Mouse (Mus musculus) spleen, adult 12 weeks (tissue): Measurements from ENCODE around the gene Iffo2.

Source experiments
- DNase-seq: peaks from one replicate; pipeline ENCODE4 v3.0.0; 2022; ENCODE audit warnings: low spot score

The Iffo2 gene

GRCm38 (mm10) chr4:139640775-139641174, 110.4 kb downstream of the Iffo2 start:
- no peak for DNase-seq

GRCm38 (mm10) chr4:139641829-139642425, 111.6 kb downstream of the Iffo2 start:
- DNase-seq = no peak

DNA sequence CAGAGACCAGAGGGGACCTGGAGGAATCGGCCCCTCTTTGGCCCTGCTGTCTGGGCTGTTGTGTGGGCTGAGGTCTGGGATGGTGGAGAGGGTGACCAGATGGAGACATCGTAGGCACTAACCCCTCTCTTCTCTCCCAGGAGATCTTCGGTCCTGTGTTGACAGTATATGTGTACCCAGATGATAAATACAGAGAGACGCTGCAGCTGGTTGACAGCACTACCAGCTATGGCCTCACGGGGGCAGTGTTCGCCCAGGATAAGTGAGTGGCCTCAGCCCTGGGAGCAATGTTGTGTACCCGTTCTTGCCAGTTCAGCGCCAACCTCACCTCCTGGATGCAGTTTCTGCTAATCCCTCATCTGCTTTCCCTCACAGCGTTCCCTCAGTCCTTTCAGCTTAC, 113.6 kb downstream of the Iffo2 start:
- DNase-seq = peak; percentile 53

DNA sequence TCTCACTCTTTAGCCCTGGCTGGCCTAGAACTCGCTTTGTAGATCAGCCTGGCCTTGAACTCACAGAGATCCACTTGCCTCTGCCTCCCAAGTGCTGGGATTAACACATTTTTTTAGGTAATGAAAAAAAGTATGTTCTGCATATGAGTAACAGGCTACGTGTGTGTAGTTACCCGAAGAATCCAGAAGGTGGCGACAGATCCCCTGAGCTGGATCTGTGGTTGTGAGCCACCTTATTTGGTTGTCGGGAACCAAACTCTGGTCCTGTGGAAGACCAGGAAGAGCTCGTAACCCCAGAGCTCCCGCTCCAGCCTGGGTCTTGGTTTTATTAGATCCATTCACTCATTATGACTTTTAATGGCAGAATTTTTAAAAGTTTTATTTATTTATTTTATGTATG, 116.6 kb downstream of the Iffo2 start:
- DNase-seq = no peak

- DNase-seq = no peak
Observed at GRCm38 (mm10) chr4:139650086-139650743, 119.9 kb downstream of the Iffo2 start.

- DNase-seq = no peak
Observed at GRCm38 (mm10) chr4:139650907-139651306, 120.6 kb downstream of the Iffo2 start.

GRCm38 (mm10) chr4:139653238-139653637, 122.9 kb downstream of the Iffo2 start, which contains the start of gene Tas1r2:
Tas1r2 (plus strand) TSS chr4:139653538.
- DNase-seq = no peak

DNA sequence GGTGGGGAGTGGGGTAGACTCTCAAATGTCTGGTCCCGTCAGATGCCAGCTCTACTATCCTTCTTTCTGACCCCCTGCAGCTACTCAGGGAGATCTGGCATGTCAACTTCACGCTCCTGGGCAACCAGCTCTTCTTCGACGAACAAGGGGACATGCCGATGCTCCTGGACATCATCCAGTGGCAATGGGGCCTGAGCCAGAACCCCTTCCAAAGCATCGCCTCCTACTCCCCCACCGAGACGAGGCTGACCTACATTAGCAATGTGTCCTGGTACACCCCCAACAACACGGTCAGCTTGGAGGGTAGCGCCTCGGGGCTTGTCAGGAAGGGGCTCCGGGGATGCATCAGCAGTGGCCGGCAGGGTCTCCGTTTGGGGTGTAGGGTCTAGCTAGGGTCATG, 131.5 kb downstream of the Iffo2 start:
- no peak for DNase-seq

DNA sequence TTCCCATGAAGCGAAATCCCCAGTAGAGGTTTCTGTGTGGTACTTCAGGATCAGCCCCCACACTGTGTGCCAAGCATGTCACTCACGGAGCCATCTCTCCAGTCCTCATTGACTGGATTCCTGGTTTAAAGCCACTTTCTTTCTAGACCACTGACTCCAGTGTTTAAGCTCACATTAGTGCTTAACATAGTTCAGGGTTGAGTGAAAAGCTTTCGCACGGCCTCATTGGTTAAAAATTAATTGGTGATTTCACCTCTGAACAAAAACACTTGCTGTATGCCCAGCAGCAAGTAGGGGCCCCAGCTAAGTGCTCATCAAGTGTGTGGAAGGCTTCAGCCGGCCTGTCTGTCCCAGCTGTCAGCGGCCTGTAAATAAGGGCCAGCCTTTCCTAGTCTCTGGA, 137.3 kb downstream of the Iffo2 start:
- no peak for DNase-seq

DNA sequence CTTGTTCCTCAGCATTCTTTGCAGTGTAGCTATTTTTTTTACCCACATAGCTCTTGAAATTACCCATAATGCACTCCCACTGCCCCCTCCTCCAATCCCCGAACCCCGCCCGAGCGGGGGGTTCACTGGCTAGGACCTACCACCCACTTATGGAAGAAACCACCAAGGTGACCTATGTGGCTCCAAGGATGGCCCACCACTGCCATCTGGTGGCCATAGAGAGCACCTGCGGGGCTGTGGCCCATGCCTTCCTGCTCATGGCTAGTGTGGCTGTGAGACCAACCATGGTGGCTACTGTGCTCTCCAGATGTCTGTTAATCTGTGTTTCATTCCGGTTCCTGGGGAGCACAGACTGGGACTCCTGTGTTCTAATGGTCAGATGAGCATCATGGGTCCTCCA, 139.5 kb downstream of the Iffo2 start:
- DNase-seq = peak; percentile 34
